15 mouse cellular contexts compared by ENCODE assay signal in genomic region chr16:55435139-55435968, GRCm38 (mm10).
DNase-seq lines count a peak whose midpoint lies in the region; ATAC-seq and TF ChIP-seq lines count a peak whose summit lies in the region.
"Had no signal": no experiment of that assay in that cellular context is flagged by ENCODE, and none has a peak within 500 bp of the region (broad histone marks: within the 10 kb centered on the region; RNA-seq: fewer than 3 reads in every experiment).

No protein-coding gene starts in this region.

- no peaks in the 10 kb centered on the region for H3K36me3 ChIP-seq in embryonic facial prominence, embryonic 14.5 days (ENCODE audit: control insufficient read depth, insufficient read depth, low read length)
- H3K36me3 ChIP-seq in embryonic facial prominence, embryonic 10.5 days (replicated peaks): no peaks in the 10 kb centered on the region
- no peaks in the 10 kb centered on the region for H3K36me3 ChIP-seq in kidney, postnatal 0 days (ENCODE audit: insufficient read depth, low read length)
- no peaks in the 10 kb centered on the region for H3K36me3 ChIP-seq in midbrain, embryonic 13.5 days
- no peaks in the 10 kb centered on the region for H3K36me3 ChIP-seq in midbrain, embryonic 10.5 days
- H3K36me3 ChIP-seq in neural tube, embryonic 14.5 days (ENCODE audit: control insufficient read depth, insufficient read depth, low read length): no peaks in the 10 kb centered on the region
- no peaks in the 10 kb centered on the region for H3K36me3 ChIP-seq in liver, embryonic 12.5 days
- H3K36me3 ChIP-seq: limb, embryonic 12.5 days; liver, embryonic 15.5 days had no signal

- H3K4me1 ChIP-seq in embryonic facial prominence, embryonic 14.5 days (ENCODE audit: control insufficient read depth, insufficient read depth, low read length): no peaks in the 10 kb centered on the region
- H3K4me1 ChIP-seq in embryonic facial prominence, embryonic 10.5 days: no peaks in the 10 kb centered on the region
- H3K4me1 ChIP-seq in kidney, postnatal 0 days (replicated peaks; ENCODE audit: insufficient read depth, low read length): no peaks in the 10 kb centered on the region
- peaks cover 19% of the 10 kb centered on the region for H3K4me1 ChIP-seq in midbrain, embryonic 13.5 days (replicated peaks)
- peaks cover 6% of the 10 kb centered on the region for H3K4me1 ChIP-seq in midbrain, embryonic 10.5 days
- H3K4me1 ChIP-seq in neural tube, embryonic 14.5 days (ENCODE audit: control insufficient read depth, insufficient read depth, low read length): no peaks in the 10 kb centered on the region
- no peaks in the 10 kb centered on the region for H3K4me1 ChIP-seq in liver, embryonic 12.5 days
- H3K4me1 ChIP-seq: liver, embryonic 15.5 days had no signal

- DNase-seq in embryonic facial prominence, embryonic 14.5 days (ENCODE audit: low spot score): peak; percentile 18
- DNase-seq in embryonic facial prominence, embryonic 10.5 days (ENCODE audit: low spot score): no peak
- DNase-seq in kidney, postnatal 0 days (ENCODE audit: low spot score): peak; percentile 25
- DNase-seq in kidney, postnatal 36 days: no peak
- DNase-seq in midbrain, embryonic 10.5 days (ENCODE audit: low spot score): no peak
- DNase-seq: adrenal gland, adult 8-10 months; cerebellum, adult 9-10 months; embryo, embryonic 11 days; kidney, adult 2 months; lung, postnatal 14 days had no signal

- H3K9ac ChIP-seq in embryonic facial prominence, embryonic 14.5 days (ENCODE audit: low read depth, low read length): no peak overlapping the region
- no peak overlapping the region for H3K9ac ChIP-seq in kidney, postnatal 0 days (ENCODE audit: low read depth, low read length)
- H3K9ac ChIP-seq in midbrain, embryonic 13.5 days (replicated peaks): no peak overlapping the region
- H3K9ac ChIP-seq in neural tube, embryonic 14.5 days (replicated peaks; ENCODE audit: low read depth, low read length): no peak overlapping the region
- H3K9ac ChIP-seq in liver, embryonic 12.5 days: no peak overlapping the region
- H3K9ac ChIP-seq: limb, embryonic 12.5 days; liver, embryonic 15.5 days had no signal

- WGBS in embryonic facial prominence, embryonic 14.5 days: 50% methylated on average over 4 of the region's 4 CpGs
- WGBS in embryonic facial prominence, embryonic 10.5 days: 68% methylated on average over 4 of the region's 4 CpGs
- 47% methylated on average over 4 of the region's 4 CpGs for WGBS in kidney, postnatal 0 days
- 54% methylated on average over 4 of the region's 4 CpGs for WGBS in midbrain, embryonic 13.5 days
- 72% methylated on average over 4 of the region's 4 CpGs for WGBS in midbrain, embryonic 10.5 days
- WGBS in neural tube, embryonic 14.5 days: 36% methylated on average over 4 of the region's 4 CpGs
- 55% methylated on average over 4 of the region's 4 CpGs for WGBS in liver, embryonic 12.5 days (ENCODE audit: insufficient replicate concordance)

- H3K4me2 ChIP-seq in embryonic facial prominence, embryonic 14.5 days (ENCODE audit: low read depth, low read length): no peak overlapping the region
- no peak overlapping the region for H3K4me2 ChIP-seq in kidney, postnatal 0 days (ENCODE audit: low read length)
- H3K4me2 ChIP-seq in midbrain, embryonic 13.5 days (replicated peaks): no peak overlapping the region
- no peak overlapping the region for H3K4me2 ChIP-seq in neural tube, embryonic 14.5 days (ENCODE audit: low read depth, low read length)
- no peak overlapping the region for H3K4me2 ChIP-seq in liver, embryonic 12.5 days
- H3K4me2 ChIP-seq: limb, embryonic 12.5 days; liver, embryonic 15.5 days had no signal

- no peak for TF ChIP-seq CTCF in kidney, postnatal 0 days (IDR thresholded peaks at IDR 0.05; ENCODE audit: low read depth)

- no peak overlapping the region for H3K4me3 ChIP-seq in embryonic facial prominence, embryonic 14.5 days (ENCODE audit: low read depth, low read length)
- no peak overlapping the region for H3K4me3 ChIP-seq in embryonic facial prominence, embryonic 10.5 days
- no peak overlapping the region for H3K4me3 ChIP-seq in kidney, postnatal 0 days (replicated peaks; ENCODE audit: low read depth, low read length)
- no peak overlapping the region for H3K4me3 ChIP-seq in midbrain, embryonic 13.5 days (replicated peaks)
- H3K4me3 ChIP-seq in midbrain, embryonic 10.5 days: no peak overlapping the region
- H3K4me3 ChIP-seq in neural tube, embryonic 14.5 days (ENCODE audit: low read depth, low read length): no peak overlapping the region
- no peak overlapping the region for H3K4me3 ChIP-seq in liver, embryonic 12.5 days
- H3K4me3 ChIP-seq: limb, embryonic 12.5 days; liver, embryonic 15.5 days had no signal

- H3K27me3 ChIP-seq in embryonic facial prominence, embryonic 14.5 days (replicated peaks; ENCODE audit: control insufficient read depth, insufficient read depth, low read length): no peaks in the 10 kb centered on the region
- H3K27me3 ChIP-seq in embryonic facial prominence, embryonic 10.5 days (replicated peaks; ENCODE audit: low read depth, poor library complexity, severe bottlenecking): no peaks in the 10 kb centered on the region
- no peaks in the 10 kb centered on the region for H3K27me3 ChIP-seq in kidney, postnatal 0 days (ENCODE audit: insufficient read depth, low read length)
- 0 out of 2 replicates have a peak, but pooled peaks cover 5% of the 10 kb centered on the region for H3K27me3 ChIP-seq in midbrain, embryonic 13.5 days
- no peaks in the 10 kb centered on the region for H3K27me3 ChIP-seq in midbrain, embryonic 10.5 days (ENCODE audit: low read depth, poor library complexity, severe bottlenecking)
- no peaks in the 10 kb centered on the region for H3K27me3 ChIP-seq in neural tube, embryonic 14.5 days (ENCODE audit: control insufficient read depth, insufficient read depth, low read length)
- no peaks in the 10 kb centered on the region for H3K27me3 ChIP-seq in liver, embryonic 12.5 days (replicated peaks)
- H3K27me3 ChIP-seq: limb, embryonic 12.5 days; liver, embryonic 15.5 days had no signal

- ATAC-seq in embryonic facial prominence, embryonic 14.5 days (ENCODE audit: low read depth): no peak
- no peak for ATAC-seq in kidney, postnatal 0 days (replicated peaks; ENCODE audit: low FRiP score, low read depth)
- peak; percentile 17; the same call in 1 of the 2 replicates for ATAC-seq in midbrain, embryonic 13.5 days
- ATAC-seq in neural tube, embryonic 14.5 days (ENCODE audit: low read depth): peak; percentile 60
- ATAC-seq in liver, embryonic 12.5 days: no peak

- no peaks in the 10 kb centered on the region for H3K9me3 ChIP-seq in embryonic facial prominence, embryonic 14.5 days (ENCODE audit: control insufficient read depth, low read length)
- no peaks in the 10 kb centered on the region for H3K9me3 ChIP-seq in embryonic facial prominence, embryonic 10.5 days
- no peaks in the 10 kb centered on the region for H3K9me3 ChIP-seq in kidney, postnatal 0 days (replicated peaks; ENCODE audit: low read length)
- no peaks in the 10 kb centered on the region for H3K9me3 ChIP-seq in midbrain, embryonic 13.5 days
- no peaks in the 10 kb centered on the region for H3K9me3 ChIP-seq in midbrain, embryonic 10.5 days (replicated peaks)
- no peaks in the 10 kb centered on the region for H3K9me3 ChIP-seq in neural tube, embryonic 14.5 days (ENCODE audit: control insufficient read depth, low read length)
- no peaks in the 10 kb centered on the region for H3K9me3 ChIP-seq in liver, embryonic 12.5 days (replicated peaks)
- H3K9me3 ChIP-seq: limb, embryonic 12.5 days; liver, embryonic 15.5 days had no signal

- H3K27ac ChIP-seq in embryonic facial prominence, embryonic 14.5 days (replicated peaks; ENCODE audit: low read depth, low read length): no peak overlapping the region
- no peak overlapping the region for H3K27ac ChIP-seq in embryonic facial prominence, embryonic 10.5 days (replicated peaks)
- no peak overlapping the region for H3K27ac ChIP-seq in kidney, postnatal 0 days
- no peak overlapping the region for H3K27ac ChIP-seq in midbrain, embryonic 13.5 days
- no peak overlapping the region for H3K27ac ChIP-seq in midbrain, embryonic 10.5 days (replicated peaks)
- no peak overlapping the region for H3K27ac ChIP-seq in neural tube, embryonic 14.5 days (ENCODE audit: low read depth, low read length)
- no peak overlapping the region for H3K27ac ChIP-seq in liver, embryonic 12.5 days
- H3K27ac ChIP-seq: limb, embryonic 12.5 days; liver, embryonic 15.5 days had no signal

Comparison
In these comparisons a context has a peak if more than half of its experiments do, and no peak if none do; other contexts are left out.
1. DNase-seq: peak in embryonic facial prominence, embryonic 14.5 days (single experiment) and kidney, postnatal 0 days (single experiment); none in embryonic facial prominence, embryonic 10.5 days (single experiment), kidney, postnatal 36 days (0 of 2) and midbrain, embryonic 10.5 days (single experiment).
2. ATAC-seq: peak in midbrain, embryonic 13.5 days (single experiment) and neural tube, embryonic 14.5 days (single experiment); none in embryonic facial prominence, embryonic 14.5 days (single experiment), kidney, postnatal 0 days (single experiment) and liver, embryonic 12.5 days (single experiment).